Mouse (Mus musculus) heart, postnatal 10 days (tissue): Measurements from ENCODE around the gene Ccdc141. TPM values are rescaled to one million over a fixed set of nuclear protein-coding genes. Genes with fewer than 3 reads are reported as not detected.
A peak's percentile ranks its signal among the peaks of the same experiment; 100 is the strongest.
"Not testable (repeated sequence)": the region's sequence is repeated elsewhere in the genome, so short reads cannot be mapped to it uniquely, and the experiment has no call there.

ENCODE experiments used
- DNase-seq, 2 experiments: peaks; one replicate each; pipeline ENCODE4 v3.0.0; 2021
- intact Hi-C: fragments of 180-260 bp; cut with DNase I; formaldehyde crosslinking; loops from one replicate; pipeline ENCODE4 v1.15.1; 2025
- total RNA-seq, 2 experiments: library from RNA; stranded (reverse); gene quantifications; 2 replicates each; pipeline ENCODE4 v1.2.3; 2021

The Ccdc141 gene
- total RNA-seq, 2 experiments from 2014 or later = 185 to 219 TPM

- intact Hi-C loops = no loop called here
- no peak for DNase-seq
Observed at GRCm38 (mm10) chr2:77080657-77081056, 89.8 kb downstream of the Ccdc141 start.

- DNase-seq = no peak
- intact Hi-C loops = loop anchor here (5.0 kb wide), 2 partner anchors 119 to 264 kb away; no protein-coding TSS in a partner anchor
Observed at GRCm38 (mm10) chr2:77078746-77079145, 91.7 kb downstream of the Ccdc141 start.

- intact Hi-C loops = no loop called here
- DNase-seq = no peak
Observed at GRCm38 (mm10) chr2:77074373-77074772, 96.1 kb downstream of the Ccdc141 start.

GRCm38 (mm10) chr2:77073930-77074329 lies 96.5 kb downstream of the Ccdc141 start:
- DNase-seq = no peak
- intact Hi-C loops = no loop called here

- no peak for DNase-seq
- intact Hi-C loops = no loop called here
Observed at GRCm38 (mm10) chr2:77065294-77065693, 105.1 kb downstream of the Ccdc141 start.

- DNase-seq = peak; percentile 43 to 74
- intact Hi-C loops = loop anchor here (1.0 kb wide), 2 partner anchors 142 to 280 kb away; no protein-coding TSS in a partner anchor
Observed at GRCm38 (mm10) chr2:77061871-77062270, 108.6 kb downstream of the Ccdc141 start.

- no peak for DNase-seq
- intact Hi-C loops = no loop called here
Observed at GRCm38 (mm10) chr2:77059596-77059995, 110.8 kb downstream of the Ccdc141 start.

- intact Hi-C loops = no loop called here
- no peak for DNase-seq
Observed at GRCm38 (mm10) chr2:77056367-77056766, 114.1 kb downstream of the Ccdc141 start.

GRCm38 (mm10) chr2:77042912-77043311 lies 127.5 kb downstream of the Ccdc141 start:
- peak; percentile 39 to 60 for DNase-seq
- intact Hi-C loops = no loop called here

GRCm38 (mm10) chr2:77039683-77040082 lies 130.8 kb downstream of the Ccdc141 start:
- DNase-seq = no peak
- intact Hi-C loops = no loop called here

GRCm38 (mm10) chr2:77039281-77039680 lies 131.2 kb downstream of the Ccdc141 start:
- intact Hi-C loops = no loop called here
- peak in 1 of 2 experiments; percentile 47 for DNase-seq

- intact Hi-C loops = no loop called here
- DNase-seq = no peak
Observed at GRCm38 (mm10) chr2:77037211-77037610, 133.2 kb downstream of the Ccdc141 start.

- intact Hi-C loops = loop anchor here (5.0 kb wide), 1 partner anchor 52 kb away; the partner anchor contains the start of gene Ttn
- DNase-seq = peak; percentile 47 to 64
Observed at GRCm38 (mm10) chr2:77034112-77034511, 136.3 kb downstream of the Ccdc141 start.

GRCm38 (mm10) chr2:77033322-77034060 lies 136.9 kb downstream of the Ccdc141 start:
- intact Hi-C loops = loop anchor here (5.0 kb wide), 1 partner anchor 51 kb away; the partner anchor contains the start of gene Ttn
- DNase-seq = peak; percentile 40 to 42

- intact Hi-C loops = no loop called here
- DNase-seq = no peak
Observed at GRCm38 (mm10) chr2:77020649-77021048, 149.8 kb downstream of the Ccdc141 start.

- no peak for DNase-seq
- intact Hi-C loops = no loop called here
Observed at GRCm38 (mm10) chr2:77017735-77018134, 152.7 kb downstream of the Ccdc141 start.

GRCm38 (mm10) chr2:77013449-77013848 lies 157.0 kb downstream of the Ccdc141 start:
- peak in 1 of 2 experiments; percentile 24 for DNase-seq
- intact Hi-C loops = not testable (repeated sequence)

GRCm38 (mm10) chr2:77011981-77012380 lies 158.5 kb downstream of the Ccdc141 start:
- DNase-seq = peak; percentile 36 to 64
- intact Hi-C loops = no loop called here

- DNase-seq = no peak
- intact Hi-C loops = no loop called here
Observed at GRCm38 (mm10) chr2:77007015-77007414, 163.4 kb downstream of the Ccdc141 start.

GRCm38 (mm10) chr2:77003148-77003547 lies 167.3 kb downstream of the Ccdc141 start:
- no peak for DNase-seq
- intact Hi-C loops = no loop called here

- peak; percentile 75 to 82 for DNase-seq
- intact Hi-C loops = no loop called here
Observed at GRCm38 (mm10) chr2:76998351-76998750, 172.1 kb downstream of the Ccdc141 start.

GRCm38 (mm10) chr2:76992493-76993201 lies 177.8 kb downstream of the Ccdc141 start:
- intact Hi-C loops = no loop called here
- no peak for DNase-seq
